Mouse (Mus musculus) MEL (cell line): ENCODE measurements around the gene Sbno2.

ENCODE experiments used
- CHD2 ChIP-seq: IDR thresholded peaks from 2 replicates; pipeline ENCODE4 v1.6.1; 2011; ENCODE audit warnings: low read length, improper control_type of control experiment
- CTCF ChIP-seq, 3 experiments: IDR thresholded peaks in 2 of 3; conservative IDR thresholded peaks in 1 of 3; 2 replicates each; pipeline ENCODE4 v1.5.1; 2011 to 2012; ENCODE audit warnings: low read length in 3 of 3, low read depth in 2 of 3, mild to moderate bottlenecking in 2 of 3, improper control_type of control experiment in 1 of 3, inconsistent platforms in 1 of 3, mixed read lengths in 1 of 3, moderate library complexity in 1 of 3; ENCODE audit not compliant: control insufficient read depth in 1 of 3, insufficient read depth in 1 of 3, poor library complexity in 1 of 3, severe bottlenecking in 1 of 3
- E2F4 ChIP-seq: IDR thresholded peaks from 2 replicates; pipeline ENCODE4 v1.6.1; 2011; ENCODE audit warnings: low read depth, low read length, improper control_type of control experiment, borderline replicate concordance
- GABPA ChIP-seq: IDR thresholded peaks from 2 replicates; pipeline ENCODE4 v1.6.1; 2012; ENCODE audit warnings: low read depth, mild to moderate bottlenecking, inconsistent platforms, low read length, improper control_type of control experiment, moderate library complexity
- MAX ChIP-seq: IDR thresholded peaks from 2 replicates; pipeline ENCODE4 v1.6.1; 2011; ENCODE audit warnings: low read length, improper control_type of control experiment
- ZC3H11A ChIP-seq: IDR thresholded peaks from 2 replicates; pipeline ENCODE4 v1.6.1; 2012; ENCODE audit warnings: low read depth, mild to moderate bottlenecking, inconsistent platforms, low read length, improper control_type of control experiment

GRCm38 (mm10) chr10:80050244-80050643 lies 55.1 kb downstream of the Sbno2 start:
- no peak for TF ChIP-seq GABPA
- TF ChIP-seq CHD2 = no peak
- TF ChIP-seq CTCF (IDR thresholded peaks at IDR 0.05 in 2 of 3, conservative IDR thresholded peaks at IDR 0.05 in 1 of 3; ENCODE audit: control insufficient read depth in 1 of 3, insufficient read depth in 1 of 3, low read depth in 2 of 3, low read length in 3 of 3, poor library complexity in 1 of 3, severe bottlenecking in 1 of 3) = no peak
- no peak for TF ChIP-seq ZC3H11A
- no peak for TF ChIP-seq E2F4
- TF ChIP-seq MAX = no peak
